Mouse (Mus musculus) embryo, embryonic 10.5 days (tissue): ENCODE results near the gene Gpatch2l.

Experiments
- DNase-seq: peaks from one replicate; pipeline ENCODE4 v3.0.0-alpha.2; 2015; ENCODE audit warnings: low spot score

Gpatch2l gene

DNA sequence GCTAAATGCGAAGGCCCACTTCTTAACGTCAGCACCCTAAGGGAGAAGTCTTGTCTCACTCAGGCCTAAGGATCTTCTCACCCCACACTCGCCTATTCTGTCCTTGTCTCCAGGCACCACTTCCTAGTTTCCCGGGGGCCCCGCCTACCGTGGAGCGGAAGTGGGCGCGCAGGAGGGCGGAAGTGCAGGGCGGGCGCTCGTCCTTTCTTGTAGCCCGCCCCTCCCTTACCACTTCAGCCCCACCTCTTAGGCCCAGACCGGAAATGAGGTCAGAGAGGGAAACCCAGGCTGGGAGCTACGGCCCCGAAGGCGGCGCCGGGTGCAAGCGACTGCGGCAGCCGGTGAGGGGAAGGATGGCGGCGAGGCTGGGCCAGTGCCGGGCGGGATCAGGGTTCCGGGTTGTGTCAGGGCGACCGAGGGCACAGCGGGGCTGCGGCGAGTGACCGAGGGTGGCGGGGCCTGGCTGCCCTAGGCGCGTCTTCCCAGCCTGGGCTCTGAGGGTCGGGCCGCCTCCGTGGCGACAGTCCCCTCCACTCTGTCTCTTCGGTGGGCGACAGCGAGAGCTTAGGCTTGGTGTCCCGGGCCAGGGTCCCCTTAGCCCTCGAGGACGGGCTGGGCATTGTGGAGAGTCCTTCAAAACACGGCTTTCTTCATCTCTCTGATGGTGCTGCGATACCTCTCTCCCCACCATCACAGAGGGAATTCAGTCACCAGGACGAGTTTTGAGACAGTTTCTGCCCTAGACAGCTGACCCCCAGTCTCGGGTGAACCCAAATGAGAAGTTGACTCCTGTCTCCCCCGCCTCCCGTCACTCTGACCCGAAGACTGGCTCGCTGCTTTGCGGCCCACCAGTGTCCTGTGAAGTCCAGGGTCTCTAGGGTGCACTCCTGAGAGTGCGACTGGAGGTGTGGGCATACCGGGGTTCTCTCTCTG lies at the start of gene Gpatch2l:
Gpatch2l (plus strand) TSS at position 255 of the 933 bp plus-strand sequence.
- DNase-seq, result peak; percentile 99

DNA sequence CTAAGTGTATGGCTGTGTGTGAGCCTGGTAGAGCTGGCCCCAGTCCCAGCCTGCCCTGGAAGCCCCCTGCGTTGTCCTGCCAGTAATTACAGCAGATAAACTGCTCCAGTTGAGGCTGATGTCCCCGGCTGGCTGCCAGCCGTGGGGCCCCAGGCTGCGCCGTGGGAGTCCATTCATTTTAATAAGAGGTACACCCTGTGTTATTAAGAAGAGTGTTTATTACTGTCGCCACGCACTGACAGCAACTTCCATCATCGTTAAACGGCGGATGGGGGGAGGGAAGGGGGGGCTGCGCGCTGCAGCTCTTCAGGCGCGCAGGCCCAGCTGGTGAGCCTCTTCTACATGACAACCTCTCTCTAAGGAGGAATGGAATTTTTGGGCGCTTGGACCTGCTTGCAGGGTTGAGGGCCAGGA lies 49.6 kb upstream of the Gpatch2l start:
- no peak for DNase-seq

DNA sequence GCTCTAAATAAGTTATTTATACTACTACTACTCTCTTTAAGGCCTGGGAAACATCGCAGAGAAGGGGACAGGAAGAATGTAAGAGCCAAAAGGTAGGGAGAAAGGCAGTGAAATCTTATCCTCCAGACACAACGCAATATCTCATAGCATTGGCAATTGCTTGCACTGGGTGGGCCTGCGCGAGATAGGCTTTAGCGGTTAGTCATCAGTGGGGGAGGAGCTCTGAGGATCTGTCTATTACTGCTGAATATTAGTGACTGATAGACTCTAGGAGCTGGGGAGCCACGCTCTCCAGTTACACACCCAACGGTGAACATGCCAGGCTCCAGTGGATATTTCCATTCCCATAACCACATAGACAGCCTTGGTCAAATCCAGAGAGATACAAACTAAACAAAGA lies 44.7 kb upstream of the Gpatch2l start:
- DNase-seq, result no peak

DNA sequence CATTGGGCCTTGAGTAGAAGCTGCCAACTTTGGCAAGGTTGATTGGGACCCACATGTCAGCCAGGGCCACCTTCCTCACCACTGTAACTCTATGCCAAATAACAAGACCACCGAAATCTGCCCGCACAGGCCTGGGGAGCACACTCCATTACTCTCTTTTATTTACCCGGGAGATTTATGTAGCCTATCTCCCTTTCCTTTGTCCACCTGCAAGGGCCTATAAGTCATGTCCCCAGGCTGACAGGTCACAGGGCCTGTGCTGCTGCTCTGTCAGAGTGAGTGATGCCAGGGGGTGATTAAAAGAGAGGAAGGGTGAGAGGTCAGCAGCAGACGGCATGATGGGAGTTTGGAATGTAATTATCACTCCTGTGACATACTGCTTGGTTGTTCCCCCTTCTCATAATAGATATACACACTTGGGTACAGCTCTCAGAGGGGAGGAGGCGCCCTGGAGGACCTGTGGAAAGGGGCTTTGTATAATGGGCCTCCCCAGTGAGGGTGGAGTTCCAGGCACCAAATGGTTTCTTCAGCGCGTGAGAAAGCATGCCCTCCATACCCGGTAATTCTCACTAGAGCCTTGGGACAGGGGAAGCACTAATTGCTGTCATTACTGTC lies 38.1 kb upstream of the Gpatch2l start:
- DNase-seq, result peak; percentile 64

DNA sequence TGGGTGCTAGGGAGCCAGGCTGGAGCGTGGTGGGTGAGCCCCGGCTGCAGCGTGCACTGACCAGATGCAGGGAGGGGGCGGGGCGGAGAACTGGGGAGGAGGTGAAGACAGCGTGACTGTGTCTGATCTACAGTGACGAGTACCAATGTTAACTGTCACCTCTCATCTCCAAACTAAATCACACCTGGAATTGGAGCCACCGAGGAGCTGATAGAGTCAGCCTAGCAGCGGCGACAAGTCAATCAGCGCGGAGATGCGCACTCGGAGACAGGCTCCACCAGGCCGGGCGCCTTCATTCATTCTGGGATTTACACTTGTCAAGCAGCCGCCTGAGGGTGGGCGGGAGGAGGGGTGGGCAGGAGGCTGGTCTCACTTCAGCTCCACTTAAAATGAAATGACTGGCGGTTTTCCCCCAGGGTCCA lies 30.5 kb upstream of the Gpatch2l start:
- peak; percentile 27 for DNase-seq

DNA sequence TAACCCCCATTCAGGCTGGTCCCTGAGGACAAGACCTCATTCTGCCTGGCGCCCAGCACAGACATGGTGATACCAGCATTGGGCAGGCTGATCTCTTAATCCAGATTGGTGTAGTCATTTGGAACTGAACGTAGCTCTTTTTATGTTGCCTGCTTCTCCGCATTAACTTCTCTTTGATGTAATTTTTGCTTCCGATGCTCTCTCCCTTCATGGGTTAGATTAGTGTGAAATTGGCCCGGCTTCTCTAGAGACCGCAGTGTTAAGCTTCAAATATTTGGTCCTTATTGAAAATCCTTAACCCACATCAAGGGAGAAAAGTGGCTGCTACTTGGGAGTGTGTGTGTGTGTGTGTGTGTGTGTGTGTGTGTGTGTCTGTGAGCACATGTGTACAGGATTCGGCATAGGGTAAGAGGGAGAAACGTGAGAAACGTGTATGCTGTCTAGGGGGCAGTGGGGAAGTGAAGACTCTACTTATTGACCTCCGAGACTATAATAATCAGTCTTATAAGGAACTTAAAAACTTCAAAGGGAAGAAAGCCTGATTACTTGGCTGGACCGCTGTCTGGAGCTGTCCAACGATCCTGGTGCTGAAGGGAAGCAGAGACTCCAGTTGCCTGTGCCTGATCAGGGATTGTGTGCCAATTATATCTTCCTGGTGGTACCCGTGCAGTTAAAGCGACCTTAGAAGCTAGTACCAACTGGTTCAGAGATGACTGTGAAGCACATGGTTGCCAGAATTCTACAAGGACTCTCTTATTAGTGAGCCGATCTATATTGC lies 28.8 kb upstream of the Gpatch2l start:
- DNase-seq, result peak; percentile 85

DNA sequence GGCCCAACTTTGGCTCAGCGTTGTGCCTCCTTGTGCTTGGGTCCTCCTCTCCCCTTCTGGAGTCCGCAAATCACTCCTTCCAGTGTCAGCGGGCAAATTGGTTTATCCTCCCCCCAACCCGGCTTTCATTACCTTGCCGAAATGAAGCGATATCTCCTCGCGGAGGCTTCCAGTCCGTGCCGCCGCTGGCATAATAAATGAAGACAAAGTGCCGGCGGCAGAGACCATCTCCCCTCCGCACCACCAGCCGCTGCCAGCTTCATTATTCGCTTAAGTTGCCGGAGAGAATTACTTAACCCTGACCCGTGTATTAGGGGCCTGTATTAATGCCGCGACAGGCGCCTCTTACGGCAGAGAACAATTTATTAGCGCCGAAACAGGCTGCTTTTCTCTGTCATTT lies 27.5 kb upstream of the Gpatch2l start:
- DNase-seq, result peak; percentile 20

DNA sequence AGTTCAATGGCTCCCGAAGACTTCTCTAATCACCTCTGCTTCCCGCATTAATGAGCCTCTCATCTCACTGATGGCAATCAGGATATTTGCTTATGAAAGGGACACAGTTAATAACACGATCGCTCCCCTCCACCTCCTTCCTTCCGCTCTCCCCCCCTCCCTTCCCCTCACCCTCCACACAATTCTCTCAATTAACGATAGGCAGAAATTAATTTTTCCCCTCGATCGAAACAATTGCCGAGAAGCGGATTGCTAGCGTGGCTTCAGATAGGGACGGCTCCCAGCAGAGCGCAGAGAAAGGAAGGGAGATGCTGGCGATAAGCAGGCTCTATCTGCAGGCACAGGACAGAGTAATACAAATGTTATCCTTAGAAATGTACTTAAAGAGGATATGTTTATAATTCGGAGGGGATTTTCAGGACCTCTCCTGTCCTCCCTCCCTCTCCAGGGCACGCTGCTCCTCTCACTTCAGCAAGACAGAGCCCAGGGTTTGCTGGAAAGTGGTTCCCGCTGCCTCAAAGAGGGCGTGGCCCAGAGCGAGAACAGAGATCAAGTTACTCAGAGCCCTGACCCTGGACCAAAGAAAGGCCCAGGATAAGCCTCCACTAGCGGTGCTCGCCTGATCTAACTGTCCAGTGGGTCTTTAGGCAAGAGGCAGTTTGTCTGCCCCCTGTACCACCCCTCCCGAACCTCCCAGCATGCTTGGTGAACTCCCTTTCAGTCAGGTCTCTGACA lies 24.8 kb upstream of the Gpatch2l start:
- peak; percentile 89 for DNase-seq

DNA sequence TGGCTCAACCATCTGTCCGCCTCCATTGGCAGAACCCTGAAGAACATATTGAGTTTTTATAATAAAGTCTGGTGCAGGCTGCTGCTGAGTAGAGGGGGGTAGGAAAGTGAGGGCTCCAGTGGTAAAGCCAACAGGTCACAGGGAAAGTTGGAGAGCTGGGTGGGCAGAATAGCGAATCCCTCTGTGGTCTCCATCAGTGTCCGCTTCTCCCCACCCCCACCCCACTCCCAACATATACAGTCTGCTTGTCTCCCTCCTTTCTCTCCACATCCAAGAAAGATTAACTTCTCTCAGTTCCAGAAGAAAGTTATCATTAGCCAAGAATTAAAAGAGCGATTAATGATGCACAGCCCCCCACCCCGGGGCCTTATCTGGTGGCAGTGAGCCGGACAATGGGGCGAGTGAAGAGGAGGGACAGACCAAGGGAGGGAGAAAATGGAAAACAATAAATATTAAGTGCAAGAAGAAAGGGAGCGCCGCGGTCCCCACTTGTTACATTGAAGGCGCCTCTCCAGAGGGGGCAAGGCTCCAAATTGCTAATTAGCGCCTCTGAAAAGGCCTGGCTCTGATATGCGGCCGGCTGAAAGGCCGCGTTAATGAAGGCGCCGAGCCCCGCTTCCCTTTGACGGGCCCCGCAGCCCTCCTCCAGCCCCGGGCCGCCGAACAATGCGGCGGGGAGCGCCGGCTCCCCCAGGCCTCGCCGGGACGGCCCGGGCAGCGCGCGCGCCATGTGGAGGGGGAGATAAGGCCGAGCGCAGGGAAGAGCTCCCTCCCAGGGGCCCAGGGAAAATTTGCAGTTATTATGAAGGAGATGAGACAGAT lies 21.2 kb upstream of the Gpatch2l start:
- peak; percentile 65 for DNase-seq

DNA sequence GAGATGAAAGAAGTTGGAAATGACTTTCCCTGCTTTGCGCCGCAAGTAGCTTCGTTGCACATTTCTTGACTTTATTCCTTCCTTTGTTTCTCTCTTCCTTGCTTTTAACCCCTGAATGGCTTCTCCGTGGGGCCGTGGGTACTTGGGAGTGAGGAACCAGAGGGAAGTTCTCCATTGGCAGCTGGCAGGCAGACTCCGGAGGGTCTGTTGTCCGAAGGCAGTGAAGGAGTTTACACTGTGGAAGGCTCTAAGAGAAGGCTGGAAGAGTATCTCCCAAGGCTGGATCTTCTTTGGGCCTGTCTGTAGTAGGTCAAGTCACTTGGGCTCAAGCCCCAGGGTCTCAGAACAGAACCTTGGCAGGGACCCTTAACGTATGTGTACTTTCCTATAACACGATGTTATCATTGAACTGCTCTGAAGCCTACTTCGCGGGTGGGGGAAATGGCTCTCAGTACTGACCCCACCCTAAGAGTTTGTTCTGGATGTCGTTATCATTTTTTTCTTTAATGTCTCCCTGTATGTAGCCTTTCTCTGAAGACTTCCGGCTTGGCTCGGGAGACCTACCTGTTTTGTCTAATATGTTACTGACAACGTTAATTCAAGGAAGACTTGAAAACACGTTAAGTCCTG lies 20.5 kb upstream of the Gpatch2l start:
- no peak for DNase-seq

DNA sequence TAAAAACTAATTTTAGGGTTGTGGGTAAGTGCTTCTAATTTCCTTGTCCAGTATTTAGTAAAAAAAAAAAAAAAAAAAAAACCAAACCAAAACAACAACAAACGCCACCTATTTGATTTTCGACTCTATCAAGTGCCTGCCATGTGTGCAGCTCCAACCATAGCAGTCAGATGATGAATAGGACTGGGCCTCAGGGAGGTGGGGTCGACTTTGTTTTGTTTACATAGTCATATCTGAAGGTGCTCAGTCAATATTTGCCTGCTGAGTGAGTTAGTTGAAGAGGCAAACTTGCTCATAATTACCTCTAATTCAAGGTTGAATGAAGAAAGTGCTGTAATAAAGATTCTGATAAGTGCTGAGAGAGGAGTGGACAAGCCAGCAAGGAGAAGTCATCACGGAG lies 7.4 kb upstream of the Gpatch2l start:
- no peak for DNase-seq

DNA sequence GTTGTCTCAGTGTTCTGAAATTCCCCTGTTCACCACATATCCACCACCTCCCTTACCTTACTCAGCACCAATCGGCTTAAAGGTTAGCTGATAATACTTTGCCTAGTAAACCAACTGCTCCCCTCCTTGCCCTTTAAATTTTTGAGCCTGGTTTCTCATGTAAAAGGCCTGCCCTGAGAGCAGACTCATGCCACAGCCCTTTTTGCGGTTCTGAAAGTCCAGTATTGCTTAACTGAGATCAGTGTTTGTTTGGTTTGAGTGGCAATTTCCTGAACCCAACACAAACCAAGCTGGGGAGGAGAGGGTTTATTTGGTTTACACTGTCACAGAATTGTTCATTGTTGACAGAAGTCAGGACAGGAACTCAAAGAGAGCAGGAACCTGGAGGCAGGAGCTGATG lies 2.9 kb upstream of the Gpatch2l start:
- no peak for DNase-seq

DNA sequence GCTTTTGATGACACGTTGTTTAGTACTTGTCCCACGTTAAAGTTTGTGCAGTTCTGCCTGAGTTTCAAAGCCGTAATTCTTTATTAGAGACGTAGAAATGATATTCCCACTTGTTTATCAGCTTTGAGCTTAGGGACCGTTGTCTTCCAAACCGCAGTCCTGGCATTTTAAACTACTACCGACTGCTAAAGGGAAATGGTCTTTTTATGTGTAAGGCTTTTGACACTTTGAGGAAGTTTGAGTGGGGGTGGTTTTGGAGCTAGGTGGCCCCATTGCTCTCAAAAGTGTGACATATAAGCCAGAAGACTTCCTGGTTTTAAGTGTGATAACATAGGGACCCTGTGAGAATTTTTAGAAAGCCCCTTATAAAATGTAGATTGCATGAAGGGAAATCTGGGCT lies 905 bp downstream of the Gpatch2l start:
- no peak for DNase-seq

DNA sequence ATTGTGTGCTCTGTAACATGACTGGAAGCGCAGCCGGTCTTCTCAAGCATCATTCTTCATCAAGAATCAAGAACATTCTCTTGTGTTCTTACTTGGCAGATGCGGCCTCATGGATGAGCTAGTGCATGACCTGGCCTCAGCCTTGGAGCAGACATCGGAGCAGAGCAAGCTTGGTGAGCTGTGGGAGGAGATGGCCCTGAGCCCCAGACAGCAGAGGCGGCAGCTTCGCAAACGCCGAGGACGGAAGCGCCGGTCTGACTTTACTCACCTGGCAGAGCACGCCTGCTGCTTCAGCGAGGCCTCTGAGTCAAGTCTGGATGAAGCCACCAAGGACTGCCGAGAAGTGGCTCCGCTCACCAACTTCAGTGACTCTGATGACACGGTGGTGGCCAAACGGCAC lies 2.3 kb downstream of the Gpatch2l start:
- DNase-seq, result no peak

DNA sequence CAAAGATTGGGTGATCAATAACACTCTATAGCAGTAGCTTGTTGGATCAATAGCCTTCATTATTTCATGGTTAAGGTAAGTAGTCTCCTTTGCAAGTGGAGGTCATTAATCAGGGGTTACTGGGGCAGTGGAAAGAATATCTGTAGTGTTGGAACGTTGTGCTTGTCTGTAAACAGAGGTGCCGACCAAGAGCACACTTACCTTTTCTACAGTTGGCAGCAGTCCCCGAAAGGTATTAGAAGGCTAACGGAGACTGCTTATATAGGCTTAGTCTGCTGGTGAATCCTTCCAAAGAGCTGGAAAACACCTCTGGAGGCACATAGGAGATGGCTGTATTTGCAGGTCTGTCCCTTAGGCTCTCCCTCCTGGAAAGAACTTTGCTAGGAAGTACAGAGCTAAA lies 8.5 kb downstream of the Gpatch2l start:
- no peak for DNase-seq

DNA sequence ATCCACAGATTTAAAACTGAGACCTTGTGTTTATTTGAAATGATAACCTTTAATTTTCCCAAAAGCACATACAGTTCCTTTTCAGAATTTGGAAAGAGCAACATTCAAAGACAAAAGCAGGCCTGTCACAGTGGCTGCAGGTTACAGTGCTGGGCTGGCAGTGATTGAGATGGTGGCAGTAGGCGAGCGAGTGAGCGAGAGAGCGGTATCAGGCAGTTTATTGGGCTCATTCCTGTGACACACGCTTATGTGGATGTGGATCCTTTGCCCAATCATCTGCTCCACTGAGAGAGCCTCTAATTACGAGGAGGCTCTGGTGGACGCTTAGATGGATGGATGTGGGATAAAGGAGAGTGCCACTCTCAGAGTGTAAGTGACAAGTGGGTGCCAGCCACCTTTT lies 13.3 kb downstream of the Gpatch2l start:
- DNase-seq, result no peak

DNA sequence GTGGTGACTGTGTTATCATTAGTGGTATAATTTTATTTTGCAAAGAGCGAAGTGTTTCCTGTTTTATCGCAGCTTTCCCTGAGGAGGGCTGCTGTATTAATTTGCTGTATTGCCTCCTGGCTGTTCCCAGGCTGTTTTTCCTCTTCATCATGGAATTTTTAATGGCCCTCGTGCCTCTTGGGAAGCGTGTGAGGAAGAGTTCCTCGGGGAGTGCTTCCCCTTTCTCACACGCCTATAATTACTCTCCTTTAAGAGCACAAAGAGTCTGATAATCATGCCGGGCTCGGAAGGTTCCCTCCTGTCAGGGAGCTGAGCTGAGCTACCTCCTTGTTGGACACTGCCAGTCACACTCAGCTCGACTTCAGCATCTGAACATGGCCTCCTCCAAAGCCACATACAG lies 30.0 kb downstream of the Gpatch2l start:
- DNase-seq, result no peak

DNA sequence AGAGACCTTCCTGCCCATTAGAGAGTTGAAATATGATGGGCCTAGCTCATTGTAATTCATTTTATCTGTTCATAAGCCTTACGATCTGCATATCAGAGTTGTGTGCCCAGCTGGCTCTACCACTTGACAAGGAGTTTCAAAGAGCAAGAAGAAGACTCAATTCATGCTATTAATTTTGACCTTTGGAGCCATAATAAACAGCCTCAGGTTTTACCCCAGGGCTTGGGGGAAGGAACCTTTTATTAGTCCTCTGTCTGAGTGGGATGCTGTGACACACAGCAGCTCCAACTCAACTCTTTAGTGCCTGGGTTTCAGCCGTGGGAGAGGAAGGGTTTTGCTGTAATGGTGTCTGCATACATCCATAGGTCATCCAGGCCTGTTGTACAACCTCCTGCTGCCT lies 32.6 kb downstream of the Gpatch2l start:
- no peak for DNase-seq

DNA sequence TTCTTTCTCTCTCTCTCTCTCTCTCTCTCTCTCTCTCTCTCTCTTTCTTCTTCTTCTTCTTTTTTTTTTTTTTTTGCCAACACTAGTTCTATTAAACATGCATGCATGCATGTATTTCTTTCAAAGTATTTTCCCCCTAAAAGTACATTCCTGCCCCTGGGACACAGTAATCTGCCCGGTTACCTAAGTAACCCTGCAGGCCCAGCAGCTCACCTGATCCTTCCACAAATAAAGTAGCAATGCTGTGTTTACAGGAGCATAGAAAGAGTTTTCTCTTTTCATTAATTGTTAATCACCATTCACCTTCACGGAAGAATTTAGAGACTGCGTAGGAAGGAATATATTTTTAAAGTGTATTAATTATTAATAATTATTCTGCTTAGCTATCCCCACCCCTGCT lies 34.1 kb downstream of the Gpatch2l start:
- no peak for DNase-seq

DNA sequence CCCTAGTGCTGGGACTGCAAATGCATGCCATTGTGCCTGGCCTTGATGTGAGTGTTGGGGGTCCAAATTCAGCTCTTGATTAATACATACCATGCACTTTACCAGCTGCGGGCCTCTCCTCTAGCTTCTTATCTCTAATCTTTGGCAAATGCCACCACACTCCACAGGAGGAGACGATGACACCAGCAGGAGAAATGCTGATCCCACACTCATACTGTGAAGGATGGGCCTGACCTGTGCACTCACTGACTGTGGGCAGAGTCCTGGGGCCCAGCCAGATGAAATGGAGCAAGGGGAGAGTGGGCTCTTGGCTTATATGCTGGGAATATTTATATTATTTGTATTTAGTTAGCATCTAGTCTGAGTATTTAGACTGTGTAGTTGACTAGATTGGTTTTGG lies 34.8 kb downstream of the Gpatch2l start:
- DNase-seq, result no peak

DNA sequence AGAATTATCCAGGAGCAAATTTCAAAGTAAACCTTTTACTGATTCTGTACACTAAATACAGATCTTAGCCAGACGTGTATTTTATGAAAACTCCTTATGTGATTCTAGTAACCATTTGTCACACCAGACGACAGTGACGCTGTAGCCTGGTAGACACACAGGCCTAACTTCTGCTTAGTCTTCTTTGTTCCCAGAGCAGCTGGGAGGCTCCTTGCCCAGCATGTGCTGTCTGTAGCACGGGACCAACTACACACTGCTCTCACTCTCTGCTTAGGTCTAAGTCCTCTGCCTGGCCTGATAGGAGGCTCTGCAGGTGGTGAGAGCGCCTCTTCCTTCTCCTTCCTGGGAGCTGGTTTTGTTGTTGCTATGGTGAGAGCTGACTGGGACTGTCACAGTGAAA lies 35.2 kb downstream of the Gpatch2l start:
- DNase-seq, result no peak
